Mouse (Mus musculus) MEL-GATA-1-ER (cell line): Measurements from ENCODE around the gene Usp13.

Source experiments
- DNase-seq: peaks from one replicate; pipeline ENCODE4 v3.0.0-alpha.2; 2012; ENCODE audit warnings: low read depth; ENCODE audit errors: extremely low read depth

The Usp13 gene

DNA sequence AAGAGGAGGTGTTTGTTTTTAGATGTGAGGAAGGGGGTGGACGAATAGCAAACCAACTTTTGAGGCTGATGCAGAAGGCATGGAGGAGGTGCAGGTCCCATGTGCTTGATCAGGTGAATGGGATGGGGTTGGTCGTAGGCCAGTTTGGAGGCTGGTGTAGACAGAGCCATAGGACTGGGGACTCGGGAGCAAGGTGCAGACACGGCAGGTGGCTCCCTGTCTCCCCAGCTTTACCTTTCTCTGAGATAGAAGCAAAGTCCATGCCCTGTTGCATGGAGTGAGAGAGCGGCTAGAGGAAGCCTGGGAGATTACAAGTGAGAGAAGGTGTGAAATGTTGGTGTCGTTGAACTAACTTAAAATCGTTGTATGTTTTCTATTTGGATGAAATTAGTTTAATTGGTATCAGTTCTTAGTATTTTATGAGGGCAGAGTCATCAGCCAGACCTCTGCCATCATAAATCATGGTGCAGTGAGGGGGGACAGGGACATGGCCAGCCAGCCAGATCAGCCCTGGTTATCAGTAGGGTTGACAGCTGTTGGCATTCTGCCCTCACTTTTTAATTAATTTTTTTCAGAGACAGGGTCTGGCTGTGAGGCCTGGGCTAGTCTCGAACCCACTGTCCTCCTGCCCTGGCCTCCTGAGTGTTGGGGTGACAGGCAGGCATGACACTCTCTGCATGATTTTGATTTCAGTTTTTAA, 122.6 kb downstream of the Usp13 start:
- no peak for DNase-seq

DNA sequence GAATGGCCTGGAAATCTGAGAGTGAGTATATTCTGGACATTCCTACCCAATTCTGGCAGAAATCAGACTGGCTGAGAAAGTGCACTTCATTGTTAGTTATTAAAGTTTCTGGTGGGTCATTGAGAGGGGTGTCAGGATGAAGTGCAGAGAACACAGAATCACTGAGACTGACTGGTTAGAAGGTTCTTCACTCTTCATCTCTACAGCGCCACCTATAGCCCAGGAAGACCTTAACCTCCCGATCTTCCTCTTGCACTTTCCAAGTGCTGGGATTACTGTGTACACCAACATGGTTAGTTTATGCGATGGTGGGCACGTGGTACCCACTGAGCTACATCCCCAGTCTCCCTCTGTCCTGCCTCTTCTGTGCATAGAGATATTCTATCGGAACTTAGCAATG, 130.1 kb downstream of the Usp13 start:
- DNase-seq, result no peak

DNA sequence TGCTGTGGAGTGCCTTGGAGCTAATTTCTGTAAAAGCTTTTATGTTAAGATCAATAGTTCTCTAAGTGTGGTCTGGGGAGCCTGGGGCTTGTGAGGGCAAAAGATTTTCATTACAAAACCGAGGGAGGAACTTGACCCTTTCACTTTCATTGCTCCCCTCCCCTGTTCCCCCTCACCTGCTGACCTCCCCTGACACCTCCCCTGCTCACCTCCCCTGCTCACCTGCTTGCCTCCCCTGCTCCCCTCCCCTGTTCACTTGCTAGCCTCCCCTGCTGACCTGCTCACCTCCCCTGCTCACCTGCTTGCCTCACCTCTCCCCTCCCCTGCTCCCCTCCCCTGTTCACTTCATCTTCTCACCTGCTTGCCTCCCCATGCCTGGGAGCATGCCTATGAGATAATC, 134.0 kb downstream of the Usp13 start:
- no peak for DNase-seq

DNA sequence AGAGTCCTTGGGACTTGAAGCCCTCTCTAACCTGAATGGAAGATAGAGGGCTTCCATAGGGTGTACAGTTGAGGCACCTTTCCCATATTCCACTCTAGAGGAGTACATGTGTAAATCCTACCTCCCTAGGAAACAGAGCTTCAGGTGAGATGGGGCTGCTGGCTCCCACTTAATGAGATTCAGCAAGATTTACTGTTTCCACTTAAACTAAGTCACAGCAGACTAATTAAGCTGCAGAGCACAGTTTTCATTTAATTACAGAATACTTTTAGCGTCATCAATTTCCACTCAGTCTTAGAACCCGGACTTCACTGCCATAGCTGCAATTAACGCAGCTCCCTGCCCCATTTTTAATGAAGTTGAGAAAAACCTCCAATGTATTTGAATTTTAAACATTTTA, 144.1 kb downstream of the Usp13 start:
- no peak for DNase-seq

DNA sequence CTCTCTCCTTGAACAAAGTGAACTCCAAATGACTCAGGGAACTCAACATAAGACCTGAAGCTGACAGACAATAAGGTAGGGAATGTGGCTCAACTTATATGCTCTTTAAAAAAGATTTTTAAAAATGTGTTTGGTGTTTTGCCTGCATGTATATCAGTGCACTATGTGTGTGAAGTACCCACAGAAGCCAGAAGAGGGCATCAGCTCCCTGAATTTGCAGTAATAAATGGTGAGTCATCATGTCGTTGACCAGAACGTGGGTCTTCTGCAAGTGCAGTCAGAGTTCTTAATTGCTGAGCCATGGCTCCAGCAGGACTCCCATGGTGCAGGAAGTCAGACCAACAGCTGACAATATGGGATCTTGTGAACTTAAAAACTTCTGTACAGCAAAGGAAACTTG, 148.2 kb downstream of the Usp13 start:
- peak; percentile 3 for DNase-seq

DNA sequence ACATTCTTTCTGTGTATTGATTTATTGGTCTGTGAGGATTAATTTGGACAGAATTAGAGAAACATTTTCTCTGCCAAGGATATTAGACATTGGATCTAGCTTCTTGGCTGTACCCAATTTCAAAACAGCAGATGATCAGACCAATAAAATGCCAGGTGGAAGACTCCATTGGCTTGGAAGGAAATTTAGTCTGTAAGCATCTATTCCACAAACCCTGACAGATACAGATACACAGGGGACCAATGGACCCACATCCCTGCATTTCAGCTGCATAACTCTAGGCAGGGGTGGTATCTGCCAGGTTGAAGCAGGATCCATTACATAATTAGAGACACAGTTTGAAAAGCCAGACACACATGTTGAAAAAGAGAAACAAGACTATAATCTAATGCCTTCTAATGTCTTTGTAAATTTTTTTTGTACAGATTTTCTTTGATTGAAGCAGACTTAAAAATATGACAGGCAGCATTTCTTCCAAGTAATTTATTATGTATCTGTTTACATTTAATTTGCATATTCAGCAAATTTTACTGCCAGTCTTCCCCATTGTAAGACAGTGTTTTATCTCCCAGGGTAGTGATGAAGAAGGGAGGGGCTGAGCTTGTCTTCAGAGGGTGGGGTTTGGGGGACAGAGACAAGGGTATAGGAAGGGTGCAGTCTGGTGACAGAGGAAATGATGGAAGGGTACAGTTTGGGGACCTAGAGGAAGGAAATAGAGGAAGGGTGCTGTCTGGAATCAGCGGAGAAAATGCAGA, 151.5 kb downstream of the Usp13 start:
- DNase-seq, result no peak

DNA sequence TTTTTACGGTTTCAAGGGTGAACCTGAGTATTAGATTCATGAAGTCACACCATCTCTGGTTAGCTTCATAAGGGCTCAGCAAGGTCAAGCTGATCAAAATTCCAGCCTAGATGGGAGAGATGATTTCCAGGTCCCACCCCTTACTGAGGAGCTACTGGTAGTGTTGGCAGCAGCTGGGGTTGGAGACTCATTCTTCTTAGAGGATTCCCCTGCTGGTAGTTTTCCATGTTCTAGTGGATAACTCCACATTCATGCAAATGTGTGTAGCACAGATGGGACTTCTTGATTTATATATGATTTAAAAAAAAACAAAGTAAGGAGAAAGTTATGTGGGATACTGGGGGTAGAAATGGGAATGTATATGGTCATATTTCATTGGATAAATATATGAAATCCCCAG, 152.9 kb downstream of the Usp13 start:
- no peak for DNase-seq

DNA sequence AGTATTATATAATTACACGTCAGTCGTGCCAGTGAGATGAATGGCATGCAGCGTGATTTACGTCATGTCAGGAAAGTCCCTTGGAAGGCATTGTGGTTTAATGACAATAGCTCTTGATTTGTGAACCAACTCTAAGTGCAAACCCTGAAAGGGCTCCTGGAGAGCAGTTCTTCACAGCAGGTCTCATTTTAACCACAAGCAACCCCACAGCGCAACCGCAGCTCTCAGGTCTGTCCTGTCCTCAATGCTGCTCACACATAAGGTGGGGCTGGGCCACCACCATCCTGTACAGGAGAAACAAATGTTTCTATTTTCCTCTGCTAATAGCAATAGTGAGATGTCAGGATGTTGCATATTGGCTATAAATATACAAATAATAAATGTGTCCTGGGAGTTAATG, 161.9 kb downstream of the Usp13 start:
- no peak for DNase-seq

DNA sequence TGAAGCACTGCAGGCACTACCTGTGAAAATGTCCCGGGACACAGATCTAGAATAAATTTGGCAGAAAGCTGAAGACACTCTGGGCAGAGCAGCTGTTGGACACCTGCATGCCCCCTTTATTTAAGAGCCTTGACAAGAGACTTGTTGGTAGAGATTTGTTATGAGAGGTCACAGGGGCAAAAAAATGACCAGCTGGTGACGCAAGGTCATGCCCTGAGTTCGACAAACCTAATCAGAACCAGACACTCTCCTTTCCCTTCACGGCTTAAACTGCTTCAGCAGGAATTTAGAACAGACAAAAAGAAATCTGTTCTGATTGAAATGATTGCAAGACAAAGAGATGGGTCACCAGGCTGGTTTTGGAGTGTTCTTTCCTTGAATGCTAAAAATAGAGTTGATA, 162.6 kb downstream of the Usp13 start:
- DNase-seq, result no peak

DNA sequence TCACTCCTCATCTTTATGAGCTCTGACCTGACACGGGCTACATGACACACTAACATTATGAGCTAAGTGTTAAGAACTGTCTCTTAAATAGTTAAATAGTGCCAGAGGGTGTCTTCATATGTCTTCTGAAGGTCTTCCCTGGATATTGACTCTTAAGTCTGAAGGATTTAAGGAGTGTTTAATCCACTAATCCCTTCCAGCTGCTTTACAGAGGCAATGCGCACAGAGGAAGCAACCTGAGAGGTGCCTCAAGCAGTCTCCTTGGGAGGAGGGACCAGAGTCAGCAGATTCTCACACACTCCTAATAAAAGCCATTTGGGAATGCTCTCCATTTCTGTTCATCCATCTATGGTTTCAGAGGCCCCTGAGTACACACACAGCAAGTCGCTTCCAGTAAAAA, 167.8 kb downstream of the Usp13 start:
- no peak for DNase-seq
